Mouse (Mus musculus) stomach, adult 2 months (tissue): ENCODE measurements around the gene Lyzl4. TPM values are rescaled to one million over a fixed set of nuclear protein-coding genes. Genes with fewer than 3 reads are reported as not detected.

Experiments
- polyA plus RNA-seq: library from polyadenylated mRNA; depleted of rRNA; stranded (reverse); fragments of >200 nt; gene quantifications from 2 replicates; pipeline ENCODE4 v1.2.3, GENCODE M21; 2012; rRNA removed

The Lyzl4 gene
- 0.06 TPM in 1 of 2 replicates, not detected in the other for polyA plus RNA-seq

DNA sequence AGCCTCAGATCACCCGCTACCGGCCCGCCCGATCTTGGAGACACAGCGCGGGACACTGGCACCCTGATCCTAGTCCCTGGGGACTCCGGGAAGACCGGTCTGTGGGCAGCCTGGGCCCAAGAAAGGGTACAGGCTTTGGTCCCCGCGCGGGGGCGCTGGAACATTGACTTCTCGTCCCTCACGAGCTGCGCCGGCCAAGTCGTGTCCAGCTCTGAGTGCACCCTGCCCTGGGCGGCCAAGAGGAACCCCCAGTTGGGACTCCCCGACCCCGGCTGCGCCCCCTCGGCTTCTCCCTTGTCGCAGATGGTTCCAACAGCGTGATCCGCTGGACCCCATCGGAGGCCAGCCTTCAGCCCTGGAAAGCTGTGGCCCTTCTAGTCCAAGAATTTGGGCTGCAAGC, at the start of gene Lyzl4:
Gene Lyzl4, minus strand, starts transcription at position 96 of the 400 bp plus-strand sequence.

DNA sequence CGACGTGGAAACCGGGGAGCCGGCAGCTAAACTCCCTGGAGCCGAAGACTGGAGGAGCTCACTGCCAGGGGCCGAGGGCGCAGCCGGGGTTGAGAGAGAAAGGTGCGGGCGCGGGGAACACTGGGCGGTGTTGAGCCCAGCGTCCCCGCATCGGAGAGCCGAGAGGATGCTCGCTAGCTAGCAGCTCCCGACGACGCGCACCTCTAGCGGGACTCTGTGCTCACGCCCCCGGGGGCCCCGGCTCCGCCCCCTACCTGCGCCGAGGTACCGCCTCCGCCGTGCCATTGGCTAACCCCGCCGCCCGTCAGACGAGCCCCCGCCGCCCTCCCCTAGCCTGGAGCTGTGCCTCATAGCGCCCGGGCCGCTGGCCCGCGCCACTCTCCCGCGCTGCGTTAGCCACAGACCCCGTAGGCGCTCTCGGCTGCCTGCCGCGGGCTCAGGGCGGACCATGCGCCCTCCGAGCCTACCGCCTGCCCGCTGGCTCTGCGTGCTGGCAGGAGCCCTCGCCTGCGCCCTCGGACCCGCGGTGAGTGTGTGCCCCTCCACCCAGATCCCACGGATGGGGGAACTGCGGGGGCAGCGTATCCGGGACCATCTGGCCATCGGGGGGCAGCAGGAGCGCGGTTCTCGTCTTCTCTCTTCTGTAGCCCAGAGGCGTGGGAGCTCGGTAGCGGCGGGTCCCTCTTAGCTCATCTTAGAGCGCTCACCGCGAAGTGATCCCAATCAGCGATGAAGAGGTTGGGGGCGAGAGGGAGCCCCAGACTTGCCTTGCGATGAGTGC, 695 bp upstream of the Lyzl4 start, which contains the start of gene Vipr1:
Gene Vipr1, plus strand, starts transcription at position 316 of the 781 bp plus-strand sequence.

Other genes starting within 250 kb of the Lyzl4 start
- 2.2 and 8.4 TPM in 2 replicates for gene Cck, start 146.4 kb downstream of the Lyzl4 start, polyA plus RNA-seq
- 0.67 and 1.1 TPM in 2 replicates for gene Vipr1, start 620 bp upstream of the Lyzl4 start, polyA plus RNA-seq
- gene Sec22c, start 63.4 kb upstream of the Lyzl4 start, polyA plus RNA-seq = 3.5 and 3.7 TPM in 2 replicates
- gene Ss18l2, start 68.2 kb upstream of the Lyzl4 start, polyA plus RNA-seq = 6.1 and 7.1 TPM in 2 replicates
- 10.8 and 14.6 TPM in 2 replicates for gene Nktr, start 77.1 kb upstream of the Lyzl4 start, polyA plus RNA-seq
- gene Zfp651, start 117.2 kb upstream of the Lyzl4 start, polyA plus RNA-seq = 23.5 and 24.2 TPM in 2 replicates
- 1.4 and 2.0 TPM in 2 replicates for gene Klhl40, start 135.5 kb upstream of the Lyzl4 start, polyA plus RNA-seq
- gene Hhatl, start 150.4 kb upstream of the Lyzl4 start, polyA plus RNA-seq = 2.0 and 6.0 TPM in 2 replicates
- gene Ccdc13, start 197.4 kb upstream of the Lyzl4 start, polyA plus RNA-seq = 0.49 TPM in 1 of 2 replicates, not detected in the other
- 8.6 and 12.6 TPM in 2 replicates for gene Higd1a, start 216.3 kb upstream of the Lyzl4 start, polyA plus RNA-seq